Mouse (Mus musculus): Measurements from ENCODE around the gene Asna1.

Gene Asna1

DNA sequence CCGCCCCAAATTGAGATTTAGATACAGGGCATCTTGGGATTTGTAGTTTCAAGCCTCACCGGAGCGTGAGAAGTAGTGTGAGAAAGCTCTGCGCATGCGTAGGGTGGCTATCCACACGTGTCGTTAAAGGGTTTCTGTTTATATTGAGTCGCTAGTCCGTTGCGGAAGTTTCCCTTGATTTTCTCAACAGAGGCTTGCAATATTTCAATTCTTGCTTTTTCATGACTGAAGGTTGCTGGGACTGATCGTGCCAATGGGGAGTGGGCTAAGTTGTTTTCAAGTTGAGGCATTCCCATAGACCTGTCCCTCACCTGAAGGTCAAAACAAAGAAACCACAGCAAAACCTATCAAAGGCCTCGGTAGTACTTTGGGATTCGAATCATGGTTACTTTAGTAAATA is 9.7 kb upstream of the Asna1 start:
- peak; percentile 95 for DNase-seq (ENCODE audit: low read depth)

DNA sequence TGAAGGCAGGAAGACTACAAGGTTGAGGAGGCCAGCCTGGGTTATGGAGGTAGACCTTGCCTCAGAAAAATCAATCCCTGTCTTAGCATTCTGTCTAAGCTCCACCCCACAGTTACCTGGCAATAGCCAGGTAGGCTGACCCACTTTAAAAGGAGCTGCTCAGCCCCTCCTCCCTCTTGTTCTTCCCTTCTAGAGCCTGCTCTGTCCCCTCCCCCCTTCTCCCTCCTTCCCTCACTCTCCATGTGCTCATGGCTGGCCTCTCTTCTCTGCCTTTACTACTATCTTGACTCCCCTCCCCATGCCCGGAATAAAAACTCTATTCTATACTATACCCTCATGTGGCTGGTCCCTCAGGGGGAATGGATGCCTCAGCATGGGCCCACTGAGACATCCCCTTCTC is 8.8 kb upstream of the Asna1 start:
- DNase-seq (ENCODE audit: low read depth), result no peak

DNA sequence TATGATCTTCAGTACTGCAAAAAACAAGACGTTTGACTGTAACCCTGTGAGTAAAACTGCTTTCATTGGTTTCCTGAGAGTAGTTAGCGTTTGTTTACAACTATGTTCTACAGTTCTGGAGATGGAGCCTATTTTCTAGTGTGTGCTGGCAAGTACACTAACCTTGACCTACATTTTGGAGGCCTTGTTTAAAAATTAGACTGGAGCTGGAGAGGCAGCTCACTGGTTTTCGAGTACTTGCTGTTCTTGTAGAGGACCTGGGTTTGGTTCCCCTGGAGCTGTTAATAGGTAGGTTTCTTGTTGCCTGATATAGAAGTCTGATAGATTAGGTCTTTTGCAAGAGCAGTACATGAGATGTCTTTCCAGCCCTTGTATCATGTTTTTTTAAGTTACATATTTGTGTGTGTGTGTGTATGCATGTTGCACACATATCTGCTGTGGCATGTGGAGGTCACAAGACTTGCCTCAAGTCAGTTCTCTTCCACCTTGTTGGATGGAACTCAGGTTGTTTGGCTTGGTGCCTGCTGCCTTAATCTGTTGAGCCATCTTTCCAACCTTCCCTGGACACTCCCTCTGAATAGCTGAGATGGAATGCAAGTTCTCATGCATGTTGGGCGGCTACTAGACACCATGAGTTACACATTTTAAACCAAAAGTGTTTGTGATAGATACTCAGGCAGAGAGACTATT is 7.7 kb upstream of the Asna1 start:
- no peak for DNase-seq (ENCODE audit: low read depth)

DNA sequence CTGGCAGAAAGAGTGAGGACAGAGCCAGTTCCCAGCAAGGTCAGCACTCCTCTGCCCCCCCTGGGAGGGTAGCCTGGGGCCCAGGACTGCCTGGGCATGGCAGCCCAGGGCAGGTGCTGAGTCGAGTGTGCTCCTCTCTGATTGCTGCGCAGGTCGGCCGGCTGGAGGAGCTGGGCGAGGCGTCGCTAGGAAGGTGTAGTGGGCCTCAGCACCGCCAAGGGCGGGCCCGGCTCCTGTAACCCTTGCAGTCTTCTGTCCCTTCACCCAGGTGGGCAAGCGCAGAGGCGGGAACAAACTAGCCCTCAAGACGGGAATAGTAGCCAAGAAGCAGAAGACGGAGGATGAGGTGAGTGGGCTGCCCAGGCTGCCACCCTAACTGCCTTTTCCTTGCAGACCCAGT is 4.2 kb upstream of the Asna1 start:
- DNase-seq (ENCODE audit: low read depth), result no peak

DNA sequence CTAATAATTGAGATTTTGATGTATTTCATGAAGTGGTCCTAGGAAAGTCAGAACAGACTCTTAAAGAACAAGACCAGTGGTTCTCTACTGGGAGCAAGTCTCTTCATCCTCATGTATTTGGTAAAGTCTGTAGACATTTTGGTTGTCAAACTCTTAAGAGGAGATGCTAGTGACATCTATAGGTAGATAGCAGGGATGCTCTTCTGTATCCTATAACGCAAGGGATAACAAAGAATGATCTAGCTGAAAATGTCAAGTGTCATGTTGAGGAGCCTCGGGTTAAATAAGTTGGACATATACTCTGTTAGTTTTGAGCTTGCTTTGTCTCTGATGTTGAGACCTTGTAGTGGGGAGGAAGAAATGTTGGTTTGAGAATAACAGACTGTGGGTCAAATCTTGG is 2.8 kb upstream of the Asna1 start:
- DNase-seq (ENCODE audit: low read depth), result no peak

DNA sequence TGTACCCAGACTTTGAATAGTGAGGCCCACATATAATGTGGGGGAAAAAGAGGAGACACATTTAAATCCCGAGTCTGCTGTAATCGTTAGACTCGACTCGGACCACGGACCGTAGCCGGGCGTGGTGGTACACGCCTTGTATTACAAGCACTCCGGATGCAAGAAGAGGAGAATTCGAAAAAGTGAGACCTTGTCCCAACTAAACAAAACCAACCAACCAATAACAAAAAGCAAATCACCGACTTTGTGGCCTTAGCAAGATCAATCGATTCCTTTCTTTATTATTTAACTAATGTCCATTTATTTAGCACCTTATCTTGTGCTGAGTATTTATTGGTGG is 2.4 kb upstream of the Asna1 start:
- peak; percentile 53 for DNase-seq (ENCODE audit: low read depth)

DNA sequence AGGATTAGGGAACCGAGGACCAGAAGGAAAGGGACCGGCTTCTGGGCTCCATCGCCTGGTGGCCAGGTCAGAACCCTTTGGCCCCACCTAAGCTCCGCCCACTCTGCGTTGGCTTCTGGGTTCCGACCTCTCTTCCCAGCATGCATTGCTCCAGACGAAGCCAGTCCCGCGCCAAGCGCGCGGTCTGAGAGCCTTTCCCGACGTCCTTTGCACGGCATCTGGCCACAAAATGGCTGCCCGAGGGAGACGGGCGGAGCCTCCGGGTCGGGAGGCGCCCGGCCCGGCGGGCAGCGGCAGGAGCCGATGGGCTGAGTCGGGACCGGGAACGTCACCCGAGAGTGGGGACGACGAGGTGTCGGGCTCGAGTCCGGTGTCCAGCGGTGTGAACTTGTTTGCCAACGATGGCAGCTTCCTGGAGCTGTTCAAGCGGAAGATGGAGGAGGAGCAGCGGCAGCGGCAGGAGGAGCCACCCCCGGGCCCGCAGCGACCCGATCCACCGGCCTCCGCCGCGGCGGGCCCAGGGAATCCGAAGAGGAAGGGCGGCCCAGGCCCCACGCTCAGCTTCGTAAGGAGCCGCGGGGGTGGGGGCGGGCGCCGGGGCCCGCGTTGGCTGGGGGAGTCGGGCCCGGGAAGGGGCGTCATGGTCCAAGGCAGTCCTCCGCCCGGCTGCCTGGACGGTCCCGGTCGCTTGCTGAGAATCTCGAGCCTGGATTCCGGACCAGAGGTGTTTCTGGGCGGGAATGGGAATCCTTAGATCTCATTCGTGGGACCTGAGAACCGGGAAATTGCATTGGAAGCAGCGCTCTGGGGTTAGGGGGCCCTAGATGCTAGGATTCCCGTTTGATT is 1.8 kb upstream of the Asna1 start, which contains the start of gene Trir:
Trir (plus strand) TSS at position 154 of the 846 bp plus-strand sequence.
- peak; percentile 97 for DNase-seq (ENCODE audit: low read depth)

DNA sequence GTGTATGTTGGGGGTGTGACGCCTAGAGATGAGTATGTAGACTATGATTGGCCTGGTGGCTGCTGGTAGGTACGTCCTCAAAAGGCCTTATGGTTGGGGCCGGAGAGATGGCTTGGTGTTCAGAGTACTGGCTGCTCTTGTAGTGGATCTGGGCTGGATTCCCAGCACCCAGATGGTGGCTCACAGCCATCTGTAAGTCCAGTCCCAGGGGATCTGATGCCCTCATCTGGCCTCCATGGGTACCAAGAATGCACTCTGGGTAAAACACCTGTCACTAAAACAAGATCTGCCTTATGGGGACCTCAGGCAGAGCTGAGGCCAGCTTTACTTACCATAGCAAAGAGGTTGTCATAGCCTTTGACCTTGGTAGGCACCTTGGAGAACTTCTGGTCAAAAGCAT is 1.2 kb downstream of the Asna1 start:
- DNase-seq (ENCODE audit: low read depth), result no peak

DNA sequence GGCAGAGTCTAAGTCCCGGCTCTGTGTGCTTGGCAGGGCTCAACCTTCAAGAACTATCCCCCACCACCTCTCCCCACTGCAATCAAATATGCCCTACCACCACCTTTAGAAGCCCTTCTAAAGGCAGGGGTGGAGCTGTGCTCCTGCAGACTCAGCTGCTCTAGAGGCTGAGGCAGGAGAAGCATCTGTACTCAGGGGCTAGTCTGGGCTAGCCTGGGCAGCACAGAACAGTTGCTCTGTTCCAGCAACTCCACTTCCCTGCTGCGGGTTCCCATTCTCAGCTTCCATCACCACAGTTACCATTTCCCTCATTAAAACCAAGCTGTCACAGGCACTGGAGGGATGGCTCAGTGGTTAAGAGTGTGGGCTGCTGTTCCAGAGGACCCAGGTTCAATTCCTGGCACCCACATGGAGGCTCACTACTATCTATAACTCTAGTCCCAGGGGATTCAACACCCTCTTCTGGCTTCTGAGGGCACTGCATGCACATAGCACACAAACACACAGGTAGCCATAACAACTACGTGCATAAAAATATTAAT is 3.5 kb downstream of the Asna1 start:
- DNase-seq (ENCODE audit: low read depth), result no peak

DNA sequence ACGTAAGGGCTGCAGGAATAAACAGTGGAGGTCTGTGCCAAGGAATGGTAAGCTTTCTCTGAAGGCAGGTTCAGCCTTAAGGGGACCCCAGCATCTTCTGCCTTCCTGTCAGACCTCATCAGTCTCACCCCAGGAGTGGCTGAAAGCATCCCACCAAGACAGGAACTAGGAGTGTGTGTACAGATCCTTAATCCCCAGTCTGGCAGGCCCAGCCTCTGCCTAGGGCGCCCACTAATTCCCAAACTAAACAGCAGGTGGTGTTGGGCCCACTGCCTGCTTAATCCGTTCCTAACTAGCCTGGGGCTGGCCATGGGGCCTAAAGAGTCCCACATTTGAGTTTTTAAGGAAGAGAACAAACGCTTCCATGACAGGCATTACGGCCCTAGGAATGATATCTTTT is 7.9 kb downstream of the Asna1 start:
- DNase-seq (ENCODE audit: low read depth), result no peak

DNA sequence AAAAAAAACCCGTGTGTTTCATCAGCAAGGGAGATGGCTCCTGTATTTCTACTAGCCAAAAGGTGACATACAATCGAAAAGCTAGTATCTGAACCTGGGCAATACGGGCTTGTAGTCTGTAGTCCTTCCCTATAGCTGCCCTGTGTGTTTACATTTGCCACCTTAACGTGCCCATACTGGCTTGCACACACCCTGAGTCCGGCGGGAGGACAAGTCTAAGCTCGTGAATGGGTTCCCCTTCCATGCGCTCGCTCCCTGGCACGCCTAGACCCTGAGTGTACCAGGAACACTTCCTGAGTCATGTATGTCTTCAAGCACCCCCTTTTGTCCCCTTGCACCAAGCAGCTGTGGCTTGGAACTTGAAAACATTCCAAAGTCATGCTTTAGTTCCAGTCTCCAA is 8.4 kb downstream of the Asna1 start:
- DNase-seq (ENCODE audit: low read depth), result no peak

DNA sequence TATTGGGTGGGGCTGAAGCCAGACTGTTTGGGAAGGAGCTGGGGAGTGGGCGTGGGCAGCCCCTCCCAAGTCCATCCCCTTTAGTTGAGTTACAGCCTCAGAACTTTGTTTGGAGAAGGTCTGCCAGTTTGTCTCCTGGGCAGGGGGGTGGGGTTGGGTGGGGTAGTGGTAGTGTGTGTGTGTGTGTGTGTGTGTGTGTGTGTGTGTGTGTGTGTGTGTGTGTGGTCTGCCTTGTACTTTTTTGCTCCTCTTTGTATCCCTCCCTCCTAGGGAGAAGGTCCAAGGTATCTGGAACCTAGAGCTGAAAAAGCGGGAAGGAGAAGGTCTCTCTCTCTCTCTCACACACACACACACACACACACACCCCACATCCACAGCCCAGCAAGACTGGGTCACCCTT is 10.7 kb downstream of the Asna1 start, which contains the start of gene Best2:
Best2 (minus strand) TSS at position 101 of the 400 bp plus-strand sequence.
- DNase-seq (ENCODE audit: low read depth), result no peak

DNA sequence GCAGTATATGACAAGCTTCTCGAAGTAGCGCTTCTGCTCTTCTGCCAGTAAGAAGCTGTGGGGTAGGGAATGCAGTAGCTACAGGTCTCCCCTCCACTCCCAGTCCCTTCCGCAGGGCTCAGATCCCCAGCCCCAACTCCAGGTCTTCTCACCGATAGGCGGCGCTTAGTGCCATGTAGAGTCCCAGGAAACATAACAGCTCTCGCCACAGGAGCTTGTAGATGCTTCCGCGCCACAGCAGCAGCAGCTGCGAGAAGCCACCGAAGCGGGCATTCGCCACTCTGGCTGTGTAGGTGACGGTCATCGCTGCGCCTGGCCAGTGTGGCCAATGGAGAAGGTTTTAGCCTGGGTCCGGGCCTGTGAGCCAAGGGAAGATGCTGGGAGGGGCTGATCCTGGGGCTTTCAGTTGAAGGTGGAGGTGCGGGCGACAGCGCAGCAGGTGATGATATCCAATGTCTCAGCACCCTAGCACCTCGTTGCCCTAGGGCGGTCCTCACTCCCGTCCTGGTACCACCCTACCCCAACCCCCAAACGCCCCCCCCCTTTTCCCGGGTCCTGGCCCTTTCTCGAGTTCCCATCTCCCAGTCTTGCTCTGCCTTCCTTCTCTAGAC is 11.7 kb downstream of the Asna1 start:
- DNase-seq (ENCODE audit: low read depth), result peak; percentile 89

DNA sequence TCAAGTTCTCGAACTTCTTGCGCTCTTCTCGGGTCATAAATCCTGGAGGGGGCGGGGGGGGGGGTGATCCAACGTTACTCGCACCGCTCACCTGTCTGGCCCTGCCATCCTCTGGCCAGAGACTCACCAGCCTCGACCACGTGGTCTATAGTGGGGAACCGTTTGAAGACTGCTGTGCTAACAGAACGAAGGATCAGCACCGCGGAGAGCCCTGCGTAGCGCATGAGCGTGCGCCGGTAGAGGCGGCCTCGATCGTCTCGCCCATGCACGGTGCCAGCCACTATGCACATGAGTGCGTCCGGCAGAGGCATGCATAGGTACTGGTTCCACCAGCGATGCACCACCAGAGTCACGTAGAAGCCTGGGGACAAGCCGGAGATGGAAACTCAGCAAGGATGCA is 13.8 kb downstream of the Asna1 start:
- no peak for DNase-seq (ENCODE audit: low read depth)

DNA sequence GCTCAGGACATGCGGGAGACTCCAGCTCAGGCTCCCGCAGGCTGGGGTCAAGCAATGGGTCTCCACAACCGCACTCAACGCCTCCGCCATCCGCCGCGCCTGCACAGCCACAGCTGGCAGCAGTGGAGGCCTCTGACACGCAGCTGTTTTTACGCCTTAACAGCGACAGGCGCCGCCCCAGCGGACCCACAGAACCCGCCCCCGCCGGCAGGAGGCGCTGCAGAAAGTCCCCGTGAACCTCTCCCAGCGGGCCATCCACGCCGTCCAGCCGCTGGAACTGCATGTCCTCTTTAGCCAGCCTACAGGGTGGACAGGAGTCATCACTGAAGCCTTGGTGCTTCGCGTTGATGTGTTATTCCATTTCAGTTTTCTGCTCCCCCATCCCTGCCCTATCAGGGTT is 17.4 kb downstream of the Asna1 start:
- peak; percentile 72 for DNase-seq (ENCODE audit: low read depth)

DNA sequence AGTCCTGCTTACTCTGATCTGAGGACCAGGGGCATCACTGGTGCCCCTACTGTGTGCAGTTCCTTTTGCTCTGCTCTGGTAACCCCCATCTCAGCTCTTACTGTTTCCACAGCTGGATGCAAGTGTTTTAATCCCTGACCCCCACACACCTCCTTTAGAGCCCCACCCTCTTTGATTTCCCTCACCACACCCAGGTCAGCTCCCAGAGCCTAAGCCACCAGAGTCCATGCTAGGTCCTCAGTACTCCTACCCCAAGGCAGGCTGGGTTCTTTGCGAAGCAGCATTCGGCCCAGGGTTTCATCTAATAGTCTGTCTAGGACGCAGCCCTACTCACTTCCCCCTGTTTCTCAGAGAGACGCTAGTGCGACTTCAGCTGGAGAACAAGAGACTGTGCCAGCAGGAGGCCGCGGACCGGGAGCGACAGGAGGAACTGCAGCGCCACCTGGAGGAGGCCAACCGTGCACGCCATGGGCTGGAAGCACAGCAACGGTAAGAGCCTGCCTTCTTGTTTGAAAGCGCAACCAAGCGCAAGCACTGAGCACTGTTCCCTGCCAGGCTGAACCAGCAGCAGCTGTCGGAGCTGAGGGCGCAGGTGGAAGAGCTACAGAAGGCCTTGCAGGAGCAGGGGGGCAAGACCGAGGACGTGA is 27.3 kb downstream of the Asna1 start:
- DNase-seq (ENCODE audit: low read depth), result peak; percentile 93

DNA sequence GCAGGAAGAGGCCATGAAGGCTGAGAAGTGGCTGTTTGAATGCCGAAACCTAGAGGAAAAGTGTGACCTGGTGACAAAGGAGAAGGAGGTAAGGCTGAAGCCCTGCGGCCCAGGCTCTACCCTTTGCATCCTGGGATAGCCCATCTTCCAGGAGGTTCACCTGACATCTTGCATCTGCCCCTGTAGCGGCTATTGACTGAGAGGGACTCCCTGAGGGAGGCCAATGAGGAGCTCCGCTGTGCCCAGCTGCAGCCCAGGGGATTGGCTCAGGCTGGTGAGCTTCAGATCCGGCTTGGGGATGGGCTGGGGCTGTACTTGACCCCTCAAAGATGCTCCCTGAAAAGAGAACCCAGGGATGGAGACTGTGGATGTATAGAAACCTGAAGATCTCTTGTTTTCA is 28.1 kb downstream of the Asna1 start:
- DNase-seq (ENCODE audit: low read depth), result no peak

DNA sequence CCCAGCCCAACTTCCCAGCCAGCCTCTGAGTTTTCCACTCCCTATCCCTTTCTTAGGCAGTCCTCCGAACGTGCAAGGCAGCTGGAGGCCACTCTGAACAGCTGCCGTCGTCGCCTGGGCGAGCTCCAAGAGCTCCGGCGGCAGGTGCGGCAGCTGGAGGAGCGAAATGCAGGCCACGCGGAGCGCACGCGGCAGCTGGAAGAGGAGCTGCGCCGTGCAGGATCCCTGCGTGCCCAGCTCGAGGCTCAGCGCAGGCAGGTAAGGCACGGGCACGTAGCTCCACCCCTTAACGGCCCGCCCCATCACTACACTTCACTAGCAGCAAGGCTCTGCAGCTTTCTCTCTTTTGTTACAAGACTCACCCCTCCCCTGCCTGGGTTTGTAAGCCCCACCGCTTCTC is 29.4 kb downstream of the Asna1 start:
- DNase-seq (ENCODE audit: low read depth), result no peak

DNA sequence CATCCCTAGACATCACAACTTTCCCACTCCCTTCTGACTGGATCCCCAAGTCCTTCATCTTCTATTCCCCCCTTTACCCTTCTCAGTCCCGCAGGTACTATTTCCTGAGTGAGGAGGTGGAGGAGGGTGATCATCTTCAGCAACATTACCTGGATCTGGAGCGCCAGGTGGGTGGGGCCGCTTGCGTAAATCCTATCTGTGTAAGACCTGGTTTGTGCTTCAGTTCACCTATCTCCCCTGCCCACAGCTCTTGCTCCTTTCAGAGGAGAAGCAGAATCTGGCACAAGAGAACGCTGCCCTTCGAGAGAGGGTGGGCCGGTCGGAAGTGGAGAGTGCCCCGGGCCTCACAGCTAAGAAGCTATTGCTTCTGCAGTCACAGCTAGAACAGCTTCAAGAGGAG is 30.7 kb downstream of the Asna1 start:
- no peak for DNase-seq (ENCODE audit: low read depth)

DNA sequence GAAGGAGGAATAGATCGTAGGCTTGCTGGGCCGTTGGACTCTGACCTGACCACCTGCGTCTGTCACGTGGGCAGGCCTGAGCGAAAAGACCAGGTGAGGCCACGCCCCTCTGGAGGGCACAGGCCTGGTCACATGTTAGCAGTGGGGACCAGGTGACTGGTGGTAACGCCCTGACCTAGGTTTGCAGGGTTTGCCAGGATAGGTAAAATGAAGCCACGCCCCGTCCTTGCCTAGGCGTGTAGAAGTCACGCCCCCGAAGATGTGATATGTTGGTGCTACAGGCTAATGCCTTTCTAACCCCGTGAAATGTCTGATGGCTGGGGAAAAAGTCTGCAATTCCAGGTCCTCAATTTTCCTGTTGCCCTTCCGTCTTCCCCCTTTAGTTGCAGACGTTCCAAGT is 34.2 kb downstream of the Asna1 start:
- peak; percentile 82 for DNase-seq (ENCODE audit: low read depth)

DNA sequence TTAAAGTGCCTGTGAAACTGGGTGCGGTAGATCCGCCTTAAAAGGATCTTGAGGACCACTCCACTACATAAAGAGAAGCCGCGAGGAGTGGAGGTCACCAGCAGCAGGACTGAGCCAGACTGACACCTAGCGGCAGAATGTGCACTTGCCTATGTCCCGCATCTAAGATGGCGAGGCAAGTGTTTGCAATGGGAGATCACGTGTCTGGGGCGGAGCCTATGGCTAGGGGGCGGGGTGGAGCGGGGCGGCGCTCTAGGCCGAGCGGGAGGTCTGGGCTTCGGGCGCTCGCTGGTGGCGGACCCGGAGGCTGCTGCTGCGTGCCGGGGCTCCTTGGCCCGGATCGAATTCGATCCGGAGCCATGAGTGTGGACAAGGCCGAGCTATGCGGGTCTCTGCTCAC is 34.7 kb downstream of the Asna1 start, which contains the start of gene Hook2:
Hook2 (plus strand) TSS at position 255 of the 400 bp plus-strand sequence.
- peak; percentile 100 for DNase-seq (ENCODE audit: low read depth)

DNA sequence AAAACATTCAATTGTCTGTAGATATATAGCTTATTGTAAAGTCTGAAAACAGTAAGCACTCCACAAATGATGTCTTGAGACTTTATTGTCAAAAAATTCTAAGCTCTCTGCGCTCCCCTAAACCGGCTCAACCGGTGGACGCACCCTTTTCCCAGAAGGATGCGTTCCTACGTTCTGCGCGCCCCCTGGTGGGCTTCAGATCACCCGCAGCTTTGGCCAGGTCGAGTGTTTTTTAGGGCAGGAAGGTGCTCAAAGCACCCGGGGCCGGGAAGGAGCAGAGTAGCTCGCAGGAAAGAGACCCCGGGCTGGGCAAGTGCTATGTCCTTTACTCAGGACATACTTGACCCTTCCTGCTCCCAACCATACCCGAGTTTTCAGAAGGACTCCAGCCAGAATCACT is 35.3 kb downstream of the Asna1 start:
- peak; percentile 96 for DNase-seq (ENCODE audit: low read depth)

Measured in induced T-regulatory cell, adult 2 months (primary cell).